Mouse (Mus musculus) midbrain, embryonic 10.5 days (tissue): ENCODE data around the gene Foxn3. TPM values are rescaled to one million over a fixed set of nuclear protein-coding genes. Genes with fewer than 3 reads are reported as not detected.
A peak's percentile ranks its signal among the peaks of the same experiment; 100 is the strongest.

Experiments used
- DNase-seq: peaks from one replicate; pipeline ENCODE4 v3.0.0-alpha.2; 2017; ENCODE audit warnings: low spot score
- H3K27ac ChIP-seq: fragments of 300-500 bp; sonication (generic); replicated peaks from 2 replicates; pipeline ENCODE4 v1.5.1; 2016; ENCODE audit warnings: mild to moderate bottlenecking
- H3K27me3 ChIP-seq: fragments of 300-500 bp; sonication (generic); 2 replicates; pipeline ENCODE4 v1.6.1; 2016; ENCODE audit warnings: low read depth, mild to moderate bottlenecking; ENCODE audit not compliant: poor library complexity, severe bottlenecking
- H3K36me3 ChIP-seq: fragments of 300-500 bp; sonication (generic); 2 replicates; pipeline ENCODE4 v1.6.1; 2016; ENCODE audit warnings: mild to moderate bottlenecking, moderate library complexity
- H3K4me1 ChIP-seq: fragments of 300-500 bp; sonication (generic); 2 replicates; pipeline ENCODE4 v1.6.1; 2016
- H3K4me3 ChIP-seq: fragments of 300-500 bp; sonication (generic); 2 replicates; pipeline ENCODE4 v1.5.1; 2016; ENCODE audit warnings: mild to moderate bottlenecking, moderate library complexity
- H3K9me3 ChIP-seq: fragments of 300-500 bp; sonication (generic); replicated peaks from 2 replicates; pipeline ENCODE4 v1.6.1; 2016; ENCODE audit warnings: mild to moderate bottlenecking
- WGBS: fragments of 180-500 bp; shearing (Covaris S2); methylation state at CpG from one replicate; pipeline ENCODE4 v1.1.7; 2016; 5-methylcytosine and 5-hydroxymethylcytosine counted together
- polyA plus RNA-seq: library from polyadenylated mRNA; unstranded; fragments of >200 nt; fragmentation: Nextera tagmentation; extraction: Ambion mirVana; gene quantifications from 2 replicates; pipeline ENCODE4 v1.2.1, GENCODE M21; 2016

The Foxn3 gene
- polyA plus RNA-seq, 1 experiment from 2014 or later: 51.8 TPM

GRCm38 (mm10) chr12:99266434-99266833 is 296.9 kb downstream of the Foxn3 start:
- 91% methylated on average over 7 of the region's 7 CpGs for WGBS
- no peak for DNase-seq
- Histone ChIP-seq H3K27me3 (no peaks in the 10 kb centered on the region), H3K36me3 (peaks cover 24% of the 10 kb centered on the region), H3K4me3 (no peak overlapping the region), H3K4me1 (peaks cover 50% of the 10 kb centered on the region), H3K27ac (peak overlapping the region; percentile 34; the same call in 1 of the 2 replicates), H3K9me3 (no peaks in the 10 kb centered on the region)

- 92% methylated on average over 6 of the region's 6 CpGs for WGBS
- DNase-seq: no peak
- H3K27ac ChIP-seq: no peak overlapping the region
- H3K36me3 ChIP-seq: peaks cover 24% of the 10 kb centered on the region
- H3K9me3 ChIP-seq: no peaks in the 10 kb centered on the region
- H3K4me3 ChIP-seq: no peak overlapping the region
- no peaks in the 10 kb centered on the region for H3K27me3 ChIP-seq
- H3K4me1 ChIP-seq: peaks cover 47% of the 10 kb centered on the region
These were observed 297.6 kb downstream of the Foxn3 start for GRCm38 (mm10) chr12:99265777-99266176.

GRCm38 (mm10) chr12:99264386-99264785 is 299.0 kb downstream of the Foxn3 start:
- H3K4me1 ChIP-seq: peaks cover 44% of the 10 kb centered on the region
- WGBS: 76% methylated on average over 7 of the region's 7 CpGs

GRCm38 (mm10) chr12:99263592-99264335 is 299.6 kb downstream of the Foxn3 start:
- DNase-seq: no peak

More at GRCm38 (mm10) chr12:99264386-99264785, 299.0 kb downstream of the Foxn3 start:
- H3K27me3 ChIP-seq: no peaks in the 10 kb centered on the region
- H3K36me3 ChIP-seq: peaks cover 23% of the 10 kb centered on the region
- H3K27ac ChIP-seq: no peak overlapping the region
- no peaks in the 10 kb centered on the region for H3K9me3 ChIP-seq
- no peak for DNase-seq
- no peak overlapping the region for H3K4me3 ChIP-seq

GRCm38 (mm10) chr12:99262840-99263239 is 300.5 kb downstream of the Foxn3 start:
- Histone ChIP-seq H3K4me3 (no peak overlapping the region), H3K36me3 (peaks cover 18% of the 10 kb centered on the region; the same call in 1 of the 2 replicates), H3K27me3 (no peaks in the 10 kb centered on the region), H3K9me3 (no peaks in the 10 kb centered on the region), H3K27ac (no peak overlapping the region), H3K4me1 (peaks cover 37% of the 10 kb centered on the region)
- DNase-seq: no peak
- WGBS: 71% methylated on average over 1 of the region's 1 CpGs

More at GRCm38 (mm10) chr12:99263592-99264335, 299.6 kb downstream of the Foxn3 start:
- H3K36me3 ChIP-seq: peaks cover 18% of the 10 kb centered on the region; the same call in 1 of the 2 replicates
- H3K4me1 ChIP-seq: peaks cover 42% of the 10 kb centered on the region
- WGBS: 93% methylated on average over 12 of the region's 12 CpGs
- H3K9me3 ChIP-seq: no peaks in the 10 kb centered on the region
- H3K27me3 ChIP-seq: no peaks in the 10 kb centered on the region
- no peak overlapping the region for H3K4me3 ChIP-seq
- H3K27ac ChIP-seq: no peak overlapping the region

- 94% methylated on average over 11 of the region's 11 CpGs for WGBS
- Histone ChIP-seq H3K36me3 (peaks cover 18% of the 10 kb centered on the region; the same call in 1 of the 2 replicates), H3K9me3 (no peaks in the 10 kb centered on the region), H3K27ac (no peak overlapping the region), H3K4me3 (no peak overlapping the region), H3K4me1 (peaks cover 32% of the 10 kb centered on the region), H3K27me3 (no peaks in the 10 kb centered on the region)
- no peak for DNase-seq
These were observed 301.2 kb downstream of the Foxn3 start for GRCm38 (mm10) chr12:99262066-99262599.

GRCm38 (mm10) chr12:99260171-99260570 is 303.2 kb downstream of the Foxn3 start:
- no peak for DNase-seq
- Histone ChIP-seq H3K36me3 (peaks cover 3% of the 10 kb centered on the region; the same call in 1 of the 2 replicates), H3K27me3 (no peaks in the 10 kb centered on the region), H3K9me3 (no peaks in the 10 kb centered on the region), H3K4me1 (peaks cover 30% of the 10 kb centered on the region), H3K4me3 (no peak overlapping the region), H3K27ac (no peak overlapping the region; the same call in 1 of the 2 replicates)
- 89% methylated on average over 10 of the region's 10 CpGs for WGBS

GRCm38 (mm10) chr12:99257570-99257969 is 305.8 kb downstream of the Foxn3 start:
- H3K9me3 ChIP-seq: no peaks in the 10 kb centered on the region
- DNase-seq: no peak
- H3K4me3 ChIP-seq: no peak overlapping the region
- peaks cover 19% of the 10 kb centered on the region for H3K4me1 ChIP-seq
- WGBS: 92% methylated on average over 5 of the region's 5 CpGs
- H3K27ac ChIP-seq: no peak overlapping the region
- H3K27me3 ChIP-seq: no peaks in the 10 kb centered on the region
- 0 out of 2 replicates have a peak, but pooled peaks cover 4% of the 10 kb centered on the region for H3K36me3 ChIP-seq

GRCm38 (mm10) chr12:99256997-99257396 is 306.4 kb downstream of the Foxn3 start:
- no peak for DNase-seq
- peaks cover 19% of the 10 kb centered on the region for H3K4me1 ChIP-seq
- no peaks in the 10 kb centered on the region; the same call in 1 of the 2 replicates for H3K9me3 ChIP-seq
- WGBS: 95% methylated on average over 8 of the region's 8 CpGs
- no peaks in the 10 kb centered on the region for H3K27me3 ChIP-seq
- H3K27ac ChIP-seq: no peak overlapping the region
- 0 out of 2 replicates have a peak, but pooled peaks cover 6% of the 10 kb centered on the region for H3K36me3 ChIP-seq
- no peak overlapping the region for H3K4me3 ChIP-seq

- Histone ChIP-seq H3K9me3 (no peaks in the 10 kb centered on the region; the same call in 1 of the 2 replicates), H3K4me3 (no peak overlapping the region), H3K27me3 (no peaks in the 10 kb centered on the region), H3K27ac (no peak overlapping the region), H3K36me3 (peaks cover 6% of the 10 kb centered on the region; the same call in 1 of the 2 replicates), H3K4me1 (peaks cover 19% of the 10 kb centered on the region)
- no peak for DNase-seq
- 89% methylated on average over 5 of the region's 5 CpGs for WGBS
These were observed 306.9 kb downstream of the Foxn3 start for GRCm38 (mm10) chr12:99256463-99256862.

- DNase-seq: no peak
- Histone ChIP-seq H3K27ac (no peak overlapping the region), H3K36me3 (peaks cover 12% of the 10 kb centered on the region; the same call in 1 of the 2 replicates), H3K27me3 (no peaks in the 10 kb centered on the region), H3K9me3 (no peaks in the 10 kb centered on the region; the same call in 1 of the 2 replicates), H3K4me1 (peaks cover 7% of the 10 kb centered on the region; the same call in 1 of the 2 replicates), H3K4me3 (no peak overlapping the region)
- WGBS: 91% methylated on average over 8 of the region's 8 CpGs
These were observed 308.9 kb downstream of the Foxn3 start for GRCm38 (mm10) chr12:99254436-99254835.

- no peak overlapping the region for H3K4me3 ChIP-seq
- H3K36me3 ChIP-seq: peaks cover 12% of the 10 kb centered on the region; the same call in 1 of the 2 replicates
- no peaks in the 10 kb centered on the region for H3K27me3 ChIP-seq
- no peaks in the 10 kb centered on the region; the same call in 1 of the 2 replicates for H3K9me3 ChIP-seq
- WGBS: 90% methylated on average over 10 of the region's 10 CpGs
- peaks cover 4% of the 10 kb centered on the region; the same call in 1 of the 2 replicates for H3K4me1 ChIP-seq
- DNase-seq: no peak
- no peak overlapping the region for H3K27ac ChIP-seq
These were observed 309.8 kb downstream of the Foxn3 start for GRCm38 (mm10) chr12:99253562-99253961.

GRCm38 (mm10) chr12:99248606-99249005 is 314.8 kb downstream of the Foxn3 start:
- no peaks in the 10 kb centered on the region for H3K27me3 ChIP-seq
- DNase-seq: no peak
- peaks cover 19% of the 10 kb centered on the region for H3K4me1 ChIP-seq
- no peak overlapping the region for H3K4me3 ChIP-seq
- 94% methylated on average over 8 of the region's 8 CpGs for WGBS
- no peak overlapping the region for H3K27ac ChIP-seq
- H3K9me3 ChIP-seq: no peaks in the 10 kb centered on the region; the same call in 1 of the 2 replicates
- H3K36me3 ChIP-seq: peaks cover 12% of the 10 kb centered on the region; the same call in 1 of the 2 replicates
